In genomic region chr3:105794309-105794708, GRCm38 (mm10) we compare ENCODE assay signal across 29 mouse cellular contexts.
"Had no signal": no experiment of that assay in that cellular context is flagged by ENCODE, and none has a peak within 500 bp of the region (broad histone marks: within the 10 kb centered on the region; RNA-seq: fewer than 3 reads in every experiment).

No protein-coding gene starts in this region.

- H3K4me3 ChIP-seq: left cerebral cortex, adult 2 months; limb, embryonic 10.5 days; limb, embryonic 12.5 days; limb, embryonic 13.5 days; limb, embryonic 15.5 days; liver, embryonic 13.5 days; liver, embryonic 15.5 days; lung, embryonic 15.5 days; midbrain, embryonic 10.5 days; midbrain, embryonic 12.5 days; midbrain, embryonic 13.5 days; midbrain, embryonic 15.5 days; myocyte had no signal

- ATAC-seq: liver, postnatal 0 days; lung, postnatal 0 days; midbrain, embryonic 13.5 days; midbrain, embryonic 15.5 days; midbrain, embryonic 16.5 days had no signal

- H3K9ac ChIP-seq: limb, embryonic 12.5 days; limb, embryonic 13.5 days; limb, embryonic 15.5 days; liver, embryonic 13.5 days; liver, embryonic 14.5 days; liver, embryonic 15.5 days; liver, postnatal 0 days; lung, embryonic 14.5 days; lung, embryonic 15.5 days; midbrain, embryonic 12.5 days; midbrain, embryonic 13.5 days; midbrain, embryonic 15.5 days had no signal

- H3K27me3 ChIP-seq: limb, embryonic 12.5 days; limb, embryonic 13.5 days; limb, embryonic 15.5 days; liver, embryonic 13.5 days; liver, embryonic 15.5 days; lung, embryonic 15.5 days; midbrain, embryonic 12.5 days; midbrain, embryonic 13.5 days; midbrain, embryonic 15.5 days had no signal

- DNase-seq: left cerebral cortex, postnatal 4 days; liver, embryonic 13.5 days; liver, postnatal 0 days; lung, adult 18-20 months; lung, adult 2 months; lung, embryonic 14.5 days; lung, postnatal 10 days; lung, postnatal 14 days; lung, postnatal 36 days; lung, postnatal 4 days; midbrain, embryonic 14.5 days had no signal

- H3K4me2 ChIP-seq: limb, embryonic 12.5 days; limb, embryonic 13.5 days; limb, embryonic 15.5 days; liver, embryonic 11.5 days; liver, embryonic 13.5 days; liver, embryonic 15.5 days; lung, embryonic 14.5 days; lung, embryonic 15.5 days; midbrain, embryonic 11.5 days; midbrain, embryonic 12.5 days; midbrain, embryonic 13.5 days; midbrain, embryonic 15.5 days had no signal

- H3K9me3 ChIP-seq: limb, embryonic 10.5 days; limb, embryonic 12.5 days; limb, embryonic 13.5 days; limb, embryonic 15.5 days; liver, embryonic 13.5 days; liver, embryonic 15.5 days; lung, embryonic 15.5 days; midbrain, embryonic 10.5 days; midbrain, embryonic 12.5 days; midbrain, embryonic 13.5 days; midbrain, embryonic 15.5 days had no signal

- H3K27ac ChIP-seq: left cerebral cortex, adult 2 months; limb, embryonic 10.5 days; limb, embryonic 12.5 days; limb, embryonic 13.5 days; limb, embryonic 15.5 days; liver, embryonic 13.5 days; liver, embryonic 14.5 days; liver, embryonic 15.5 days; lung, embryonic 15.5 days; macrophage; midbrain, embryonic 10.5 days; midbrain, embryonic 12.5 days; midbrain, embryonic 13.5 days; midbrain, embryonic 15.5 days had no signal

- H3K36me3 ChIP-seq: limb, embryonic 15.5 days; lung, embryonic 15.5 days; midbrain, embryonic 12.5 days; midbrain, embryonic 13.5 days; midbrain, embryonic 15.5 days had no signal
